Mouse (Mus musculus) limb, embryonic 15.5 days (tissue): ENCODE results near the gene Klhdc4. TPM values are rescaled to one million over a fixed set of nuclear protein-coding genes. Genes with fewer than 3 reads are reported as not detected.

Experiments used
- ATAC-seq: fragments of 200-750 bp; cut with Nextera tagmentation; 2 replicates; pipeline ENCODE4 v1.8.0; 2017; ENCODE audit warnings: low read depth, moderate TSS enrichment; ENCODE audit not compliant: insufficient number of reproducible peaks, low FRiP score, low TSS enrichment
- H3K27ac ChIP-seq: fragments of 300-500 bp; sonication (generic); 2 replicates; pipeline ENCODE4 v1.5.1; 2015; ENCODE audit warnings: moderate library complexity, mild to moderate bottlenecking, inconsistent platforms
- H3K27me3 ChIP-seq: fragments of 300-500 bp; sonication (generic); 2 replicates; pipeline ENCODE4 v1.6.1; 2015; ENCODE audit warnings: inconsistent platforms
- H3K36me3 ChIP-seq: fragments of 300-500 bp; sonication (generic); 2 replicates; pipeline ENCODE4 v1.6.1; 2015; ENCODE audit warnings: inconsistent platforms
- H3K4me1 ChIP-seq: fragments of 300-500 bp; sonication (generic); 2 replicates; pipeline ENCODE4 v1.6.1; 2015; ENCODE audit warnings: inconsistent platforms
- H3K4me2 ChIP-seq: fragments of 300-500 bp; sonication (generic); 2 replicates; pipeline ENCODE4 v1.6.1; 2015; ENCODE audit warnings: mild to moderate bottlenecking, inconsistent platforms
- H3K4me3 ChIP-seq: fragments of 300-500 bp; sonication (generic); 2 replicates; pipeline ENCODE4 v1.5.1; 2015; ENCODE audit warnings: mild to moderate bottlenecking, inconsistent platforms
- H3K9ac ChIP-seq: fragments of 300-500 bp; sonication (generic); 2 replicates; pipeline ENCODE4 v1.6.1; 2015; ENCODE audit warnings: inconsistent platforms
- H3K9me3 ChIP-seq: fragments of 300-500 bp; sonication (generic); 2 replicates; pipeline ENCODE4 v1.6.1; 2016; ENCODE audit warnings: inconsistent platforms
- WGBS: fragments of 180-500 bp; shearing (Covaris S2); methylation state at CpG from one replicate; pipeline ENCODE4 v1.1.7; 2015; 5-methylcytosine and 5-hydroxymethylcytosine counted together
- polyA plus RNA-seq: library from polyadenylated mRNA; unstranded; fragments of >200 nt; fragmentation: Nextera tagmentation; extraction: Ambion mirVana; gene quantifications from 2 replicates; pipeline ENCODE4 v1.2.1, GENCODE M21; 2015

Gene Klhdc4
- polyA plus RNA-seq, 1 experiment from 2014 or later: 31.5 TPM

DNA sequence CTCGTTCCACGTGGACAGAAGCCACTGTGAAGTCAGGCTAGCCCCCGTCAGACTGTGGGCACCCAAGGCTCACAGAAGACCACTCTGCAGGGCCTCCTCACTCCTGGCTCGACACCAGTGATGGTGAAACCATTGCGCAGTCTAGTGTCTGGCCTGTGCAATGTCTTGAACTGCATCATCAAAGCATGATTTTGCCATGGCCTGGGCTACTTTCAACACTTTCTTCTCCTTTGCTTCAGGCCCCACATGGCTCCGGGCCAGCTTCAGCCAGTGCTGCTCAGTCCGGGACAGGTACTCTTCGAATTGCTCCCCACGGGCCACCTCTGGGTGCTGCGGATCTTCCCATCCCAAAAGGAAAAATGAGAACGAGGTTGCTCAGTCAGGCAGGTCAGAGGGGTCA is 33.0 kb downstream of the Klhdc4 start:
- H3K9me3 ChIP-seq: no peaks in the 10 kb centered on the region
- ATAC-seq: no peak
- no peaks in the 10 kb centered on the region for H3K27me3 ChIP-seq
- peaks cover 70% of the 10 kb centered on the region for H3K36me3 ChIP-seq
- H3K9ac ChIP-seq: no peak overlapping the region
- H3K4me2 ChIP-seq: no peak overlapping the region
- no peak overlapping the region for H3K4me3 ChIP-seq
- no peak overlapping the region for H3K27ac ChIP-seq
- WGBS: 91% methylated on average over 11 of the region's 11 CpGs
- no peaks in the 10 kb centered on the region for H3K4me1 ChIP-seq

DNA sequence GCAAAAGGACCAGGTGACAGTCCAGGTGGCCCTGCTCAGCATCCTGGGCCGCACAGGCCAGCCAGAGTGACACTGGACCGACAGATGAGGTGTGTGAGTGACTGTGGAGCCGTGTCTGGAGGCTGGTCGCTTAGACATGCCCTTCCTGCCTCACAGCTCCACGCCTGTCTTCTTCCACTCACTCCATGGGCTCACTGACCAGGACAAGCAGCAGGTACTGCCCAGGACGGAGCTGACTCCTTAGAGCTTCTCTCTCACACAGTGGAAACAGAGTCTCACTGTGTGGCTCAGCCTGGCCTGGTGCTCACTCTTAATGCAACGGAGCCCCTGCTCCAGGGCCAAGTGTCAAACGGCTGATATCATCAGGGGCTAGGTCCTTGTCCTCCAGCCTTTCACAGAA is 33.9 kb downstream of the Klhdc4 start:
- WGBS: 88% methylated on average over 8 of the region's 8 CpGs
- no peaks in the 10 kb centered on the region for H3K27me3 ChIP-seq
- no peak overlapping the region for H3K27ac ChIP-seq
- no peak overlapping the region for H3K4me3 ChIP-seq
- no peak for ATAC-seq
- no peak overlapping the region for H3K4me2 ChIP-seq
- H3K9me3 ChIP-seq: no peaks in the 10 kb centered on the region
- no peak overlapping the region for H3K9ac ChIP-seq
- no peaks in the 10 kb centered on the region for H3K4me1 ChIP-seq
- H3K36me3 ChIP-seq: peaks cover 60% of the 10 kb centered on the region

- H3K9me3 ChIP-seq: no peaks in the 10 kb centered on the region
- H3K9ac ChIP-seq: no peak overlapping the region
- H3K36me3 ChIP-seq: peaks cover 47% of the 10 kb centered on the region
- H3K27me3 ChIP-seq: no peaks in the 10 kb centered on the region
- no peaks in the 10 kb centered on the region for H3K4me1 ChIP-seq
- no peak for ATAC-seq
- WGBS: 22% methylated on average over 3 of the region's 3 CpGs
- H3K4me2 ChIP-seq: no peak overlapping the region
- H3K27ac ChIP-seq: no peak overlapping the region
- no peak overlapping the region for H3K4me3 ChIP-seq
These were observed 35.2 kb downstream of the Klhdc4 start for GRCm38 (mm10) chr8:121794151-121794550.

GRCm38 (mm10) chr8:121792627-121793026 is 36.7 kb downstream of the Klhdc4 start:
- H3K4me3 ChIP-seq: no peak overlapping the region
- no peak for ATAC-seq
- no peak overlapping the region for H3K9ac ChIP-seq
- no peak overlapping the region for H3K27ac ChIP-seq
- no peak overlapping the region for H3K4me2 ChIP-seq
- H3K36me3 ChIP-seq: peaks cover 32% of the 10 kb centered on the region
- no peaks in the 10 kb centered on the region for H3K9me3 ChIP-seq
- no peaks in the 10 kb centered on the region for H3K4me1 ChIP-seq
- 75% methylated on average over 4 of the region's 4 CpGs for WGBS
- H3K27me3 ChIP-seq: no peaks in the 10 kb centered on the region

DNA sequence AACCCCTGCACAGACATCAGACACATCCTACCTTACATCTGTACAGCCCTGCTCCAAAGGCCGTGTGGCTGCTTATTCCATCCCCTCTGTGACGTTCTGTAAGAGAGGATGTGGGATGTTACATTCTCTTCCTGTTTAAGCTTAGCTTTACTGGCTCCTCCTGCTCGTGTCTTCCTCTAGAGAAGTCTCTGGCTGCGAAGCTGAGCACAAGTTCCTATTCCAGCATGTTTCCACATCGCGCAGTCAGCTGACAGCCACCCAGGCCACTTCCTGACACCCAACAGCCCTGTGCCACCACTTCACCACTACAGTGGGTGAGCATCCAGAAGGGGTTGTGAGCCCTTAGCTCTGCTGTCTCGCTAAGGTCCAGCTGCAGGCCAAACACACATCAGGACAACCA is 37.2 kb downstream of the Klhdc4 start:
- H3K36me3 ChIP-seq: peaks cover 27% of the 10 kb centered on the region
- ATAC-seq: no peak
- H3K9me3 ChIP-seq: no peaks in the 10 kb centered on the region
- no peaks in the 10 kb centered on the region for H3K27me3 ChIP-seq
- no peak overlapping the region for H3K4me3 ChIP-seq
- no peak overlapping the region for H3K4me2 ChIP-seq
- H3K4me1 ChIP-seq: no peaks in the 10 kb centered on the region
- H3K9ac ChIP-seq: no peak overlapping the region
- no peak overlapping the region for H3K27ac ChIP-seq
- WGBS: 75% methylated on average over 7 of the region's 7 CpGs

DNA sequence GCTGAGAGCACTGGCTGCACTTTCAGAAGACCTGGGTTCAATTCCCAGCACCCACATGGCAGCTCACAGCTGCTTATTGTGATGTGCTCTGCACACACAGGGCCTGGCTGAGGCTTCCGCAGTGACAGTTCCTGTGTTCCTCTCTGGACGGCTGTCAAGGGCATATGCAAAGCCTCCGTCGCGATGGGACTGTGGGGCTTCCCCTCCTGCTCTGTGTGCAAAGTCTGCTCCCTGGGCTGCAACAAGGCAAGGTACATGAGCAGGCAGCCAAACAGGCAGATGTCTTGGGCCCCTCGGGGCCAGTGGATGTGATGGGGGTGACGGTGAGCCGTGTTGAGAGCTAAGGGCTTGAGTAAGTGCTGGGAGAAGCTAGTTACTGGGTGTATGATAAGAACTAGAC is 40.6 kb downstream of the Klhdc4 start:
- Histone ChIP-seq H3K4me3 (no peak overlapping the region), H3K9me3 (no peaks in the 10 kb centered on the region), H3K4me2 (no peak overlapping the region), H3K27me3 (peaks cover 5% of the 10 kb centered on the region; the same call in 1 of the 2 replicates), H3K27ac (no peak overlapping the region), H3K4me1 (0 out of 2 replicates have a peak, but pooled peaks cover 5% of the 10 kb centered on the region), H3K9ac (no peak overlapping the region), H3K36me3 (no peaks in the 10 kb centered on the region)
- ATAC-seq: no peak
- WGBS: 87% methylated on average over 8 of the region's 8 CpGs

GRCm38 (mm10) chr8:121786542-121786941 is 42.8 kb downstream of the Klhdc4 start:
- no peak overlapping the region for H3K4me3 ChIP-seq
- no peak overlapping the region for H3K27ac ChIP-seq
- no peaks in the 10 kb centered on the region for H3K9me3 ChIP-seq
- H3K36me3 ChIP-seq: no peaks in the 10 kb centered on the region
- peak; percentile 59; the same call in 1 of the 2 replicates for ATAC-seq
- H3K4me1 ChIP-seq: peaks cover 5% of the 10 kb centered on the region; the same call in 1 of the 2 replicates
- no peak overlapping the region for H3K9ac ChIP-seq
- WGBS: 47% methylated on average over 10 of the region's 10 CpGs
- peaks cover 5% of the 10 kb centered on the region; the same call in 1 of the 2 replicates for H3K27me3 ChIP-seq
- H3K4me2 ChIP-seq: no peak overlapping the region

DNA sequence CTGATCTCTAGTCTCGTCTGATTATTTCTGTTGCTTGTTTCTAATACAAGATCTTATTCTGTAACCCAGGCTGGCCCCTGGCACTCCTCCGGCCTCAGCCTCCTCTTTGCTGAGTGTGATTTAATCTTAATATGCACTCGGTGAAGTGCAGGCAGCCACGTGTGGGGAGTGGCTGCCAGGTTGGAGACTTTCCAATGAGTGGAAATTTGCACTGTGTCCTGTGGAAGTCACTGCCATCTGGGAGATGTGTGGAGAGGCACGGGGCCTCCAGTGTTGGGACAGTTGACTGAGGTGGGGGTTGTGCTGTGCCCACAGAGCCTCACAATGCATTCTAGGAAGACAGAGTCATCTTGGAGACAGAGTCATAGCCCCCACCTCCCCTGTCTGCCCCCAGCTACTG is 46.9 kb downstream of the Klhdc4 start:
- ATAC-seq: no peak
- no peak overlapping the region for H3K27ac ChIP-seq
- no peaks in the 10 kb centered on the region for H3K9me3 ChIP-seq
- no peaks in the 10 kb centered on the region for H3K36me3 ChIP-seq
- 49% methylated on average over 5 of the region's 5 CpGs for WGBS
- H3K4me1 ChIP-seq: peaks cover 5% of the 10 kb centered on the region; the same call in 1 of the 2 replicates
- peaks cover 5% of the 10 kb centered on the region; the same call in 1 of the 2 replicates for H3K27me3 ChIP-seq
- no peak overlapping the region for H3K9ac ChIP-seq
- no peak overlapping the region for H3K4me3 ChIP-seq
- no peak overlapping the region for H3K4me2 ChIP-seq

- no peak for ATAC-seq
- Histone ChIP-seq H3K4me1 (no peaks in the 10 kb centered on the region), H3K36me3 (no peaks in the 10 kb centered on the region), H3K27ac (no peak overlapping the region), H3K4me3 (no peak overlapping the region), H3K27me3 (no peaks in the 10 kb centered on the region), H3K9me3 (no peaks in the 10 kb centered on the region), H3K4me2 (no peak overlapping the region), H3K9ac (no peak overlapping the region)
- 83% methylated on average over 12 of the region's 12 CpGs for WGBS
These were observed 55.5 kb downstream of the Klhdc4 start for GRCm38 (mm10) chr8:121773876-121774275.

GRCm38 (mm10) chr8:121770845-121771752 is 58.3 kb downstream of the Klhdc4 start:
- no peak overlapping the region for H3K4me2 ChIP-seq
- WGBS: 38% methylated on average over 19 of the region's 19 CpGs

GRCm38 (mm10) chr8:121769621-121770020 is 59.7 kb downstream of the Klhdc4 start:
- no peaks in the 10 kb centered on the region for H3K36me3 ChIP-seq
- no peaks in the 10 kb centered on the region for H3K9me3 ChIP-seq
- no peak for ATAC-seq
- 94% methylated on average over 2 of the region's 2 CpGs for WGBS
- H3K27me3 ChIP-seq: peaks cover 2% of the 10 kb centered on the region; the same call in 1 of the 2 replicates
- no peak overlapping the region for H3K4me3 ChIP-seq
- H3K4me1 ChIP-seq: no peaks in the 10 kb centered on the region
- no peak overlapping the region for H3K27ac ChIP-seq
- H3K4me2 ChIP-seq: no peak overlapping the region
- no peak overlapping the region for H3K9ac ChIP-seq

More at GRCm38 (mm10) chr8:121770845-121771752, 58.3 kb downstream of the Klhdc4 start:
- Histone ChIP-seq H3K9me3 (no peaks in the 10 kb centered on the region), H3K4me3 (no peak overlapping the region), H3K27me3 (peaks cover 2% of the 10 kb centered on the region; the same call in 1 of the 2 replicates), H3K9ac (no peak overlapping the region), H3K27ac (no peak overlapping the region), H3K36me3 (no peaks in the 10 kb centered on the region), H3K4me1 (no peaks in the 10 kb centered on the region)
- ATAC-seq: no peak

- Histone ChIP-seq H3K27me3 (peaks cover 2% of the 10 kb centered on the region; the same call in 1 of the 2 replicates), H3K4me3 (no peak overlapping the region), H3K9ac (no peak overlapping the region), H3K4me2 (no peak overlapping the region), H3K9me3 (no peaks in the 10 kb centered on the region), H3K36me3 (no peaks in the 10 kb centered on the region), H3K27ac (no peak overlapping the region), H3K4me1 (no peaks in the 10 kb centered on the region)
- ATAC-seq: no peak
- WGBS: 43% methylated on average over 3 of the region's 3 CpGs
These were observed 60.3 kb downstream of the Klhdc4 start for GRCm38 (mm10) chr8:121769095-121769494.
